Mouse (Mus musculus) heart, postnatal 36 days (tissue): ENCODE results near the gene Mllt10. TPM values are rescaled to one million over a fixed set of nuclear protein-coding genes. Genes with fewer than 3 reads are reported as not detected.
A peak's percentile ranks its signal among the peaks of the same experiment; 100 is the strongest.

Experiments used
- DNase-seq, 2 experiments: peaks; one replicate each; pipeline ENCODE4 v3.0.0; 2021 to 2022
- intact Hi-C: fragments of 180-260 bp; cut with DNase I; formaldehyde crosslinking; loops from one replicate; pipeline ENCODE4 v1.15.1; 2025
- total RNA-seq, 2 experiments: library from RNA; stranded (reverse); gene quantifications; 2 replicates each; pipeline ENCODE4 v1.2.3; 2021

The Mllt10 gene
- 10 to 100 TPM; 32.6 to 34.2 TPM for total RNA-seq

DNA sequence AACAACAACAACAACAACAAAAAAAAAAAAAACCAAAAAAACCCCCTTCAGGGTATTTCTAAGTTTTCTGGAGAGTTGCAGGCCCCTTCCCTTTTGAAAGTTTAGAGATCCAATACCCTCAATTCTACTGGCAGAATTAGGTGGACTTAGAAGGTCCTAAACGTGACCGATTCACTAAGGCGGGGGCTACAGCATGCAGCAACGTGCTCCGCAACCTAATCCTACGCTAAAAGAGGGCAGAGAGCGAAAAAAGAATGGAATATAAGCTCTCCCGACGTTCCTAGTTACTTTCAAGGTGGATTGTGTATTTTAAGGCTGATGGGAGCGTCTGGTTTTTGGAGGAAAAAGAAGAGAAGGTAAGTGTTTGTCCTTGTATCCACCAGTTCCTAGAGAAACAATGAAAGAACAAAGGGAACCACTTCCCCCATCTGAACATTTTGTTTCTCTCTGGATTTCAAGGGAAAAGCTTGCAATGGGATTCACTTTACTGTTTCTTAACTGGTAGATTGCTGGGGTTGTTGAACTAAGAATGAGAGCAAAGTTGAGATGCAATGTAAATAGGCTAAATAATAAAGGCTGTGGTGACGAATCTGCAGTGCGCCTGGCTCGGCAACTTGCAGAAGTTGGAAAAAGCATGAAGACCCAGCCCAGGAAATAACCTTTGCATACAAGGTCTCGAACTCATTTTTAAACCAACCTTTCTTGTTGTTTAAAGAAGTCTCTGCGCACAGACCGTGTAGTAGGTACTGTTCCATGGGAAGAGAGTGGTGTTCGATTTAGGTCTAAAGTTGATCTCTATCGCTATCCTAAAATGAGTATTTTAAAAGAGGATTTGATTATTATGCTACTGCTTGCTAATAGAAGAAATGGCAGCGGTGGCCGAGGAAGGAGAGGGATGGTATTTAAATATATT, at the start of gene Mllt10:
Gene Mllt10, plus strand, starts transcription at position 222 of the 913 bp plus-strand sequence.
- intact Hi-C loops, result no loop called here
- peak in 1 of 2 experiments; percentile 37 for DNase-seq

DNA sequence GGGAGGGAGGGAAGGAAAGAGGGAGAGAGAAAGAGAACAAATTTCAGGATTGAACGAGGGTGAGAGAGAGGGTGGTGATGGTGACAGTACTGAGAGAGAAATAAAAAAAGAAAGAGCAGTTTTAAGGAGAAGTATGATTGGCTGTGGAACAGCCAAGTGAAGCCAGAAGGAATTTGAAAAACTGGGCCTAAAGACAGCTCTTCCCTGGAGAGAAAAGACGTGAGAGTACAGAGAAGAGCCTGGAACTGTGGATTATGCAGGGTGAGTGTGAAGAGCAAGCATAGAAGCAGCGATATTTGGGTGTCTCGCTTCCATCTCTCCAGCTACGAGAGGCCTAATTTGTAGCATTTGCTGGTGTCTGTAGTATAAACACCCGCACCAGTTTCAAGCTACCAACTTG, 43.8 kb upstream of the Mllt10 start:
- intact Hi-C loops, result no loop called here
- no peak for DNase-seq

DNA sequence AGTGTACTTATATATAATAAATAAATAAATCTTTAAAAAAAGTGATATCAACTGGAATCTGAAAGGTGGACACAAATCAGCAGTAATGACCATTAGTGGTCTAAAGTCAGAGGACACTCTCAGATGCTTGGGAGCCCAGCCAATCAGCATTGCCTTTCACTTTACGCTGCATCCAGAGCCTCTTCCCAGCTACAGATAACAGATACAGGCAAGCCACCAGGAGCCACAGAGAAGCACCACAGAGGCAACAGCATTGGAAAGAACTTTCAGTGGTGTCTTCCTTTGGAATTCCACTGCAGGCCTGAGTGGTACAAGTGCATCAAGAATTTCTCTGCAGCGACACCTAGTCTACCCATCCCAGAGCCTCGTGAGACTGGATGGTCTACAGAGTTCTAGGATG, 42.2 kb upstream of the Mllt10 start:
- intact Hi-C loops, result no loop called here
- no peak for DNase-seq

DNA sequence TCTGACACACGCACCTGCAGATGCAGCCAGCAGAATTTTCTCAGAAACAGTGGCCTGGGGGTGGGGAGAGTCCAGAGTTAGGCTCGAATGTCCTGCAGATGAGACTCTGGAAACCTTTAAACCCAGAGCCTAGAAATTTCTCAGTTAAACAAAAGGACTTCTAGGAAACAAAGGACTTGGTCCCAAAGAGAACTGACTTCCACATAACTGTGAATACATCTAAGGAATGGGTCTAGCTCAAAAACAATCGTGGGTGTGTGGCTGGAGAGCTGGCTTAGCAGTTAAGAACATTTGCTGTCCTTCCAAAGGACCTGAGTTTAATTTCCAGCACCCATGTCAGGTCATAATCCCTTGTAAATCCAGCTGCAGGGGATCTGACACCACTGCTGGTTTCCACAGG, 39.5 kb upstream of the Mllt10 start:
- DNase-seq, result no peak
- intact Hi-C loops, result no loop called here

DNA sequence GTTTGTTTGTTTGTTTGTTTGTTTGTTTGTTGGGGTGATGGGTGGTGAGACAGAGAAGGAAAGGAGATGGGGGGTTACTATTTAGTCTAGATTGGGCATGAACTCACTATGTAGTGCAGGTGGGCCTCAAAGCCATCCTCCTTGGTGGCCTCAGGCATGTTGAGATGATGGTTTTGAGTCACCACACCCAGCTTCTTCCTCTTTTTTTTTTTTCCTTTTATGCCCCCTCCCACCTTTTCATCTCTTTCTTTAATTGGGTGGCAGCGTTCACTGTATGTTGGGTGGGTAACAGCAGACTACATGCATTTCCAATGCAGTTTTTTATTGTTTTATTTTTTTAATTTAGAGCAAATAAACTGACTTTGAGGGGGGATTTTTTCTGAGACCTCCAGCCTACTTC, 38.4 kb upstream of the Mllt10 start:
- DNase-seq, result no peak
- intact Hi-C loops, result no loop called here

DNA sequence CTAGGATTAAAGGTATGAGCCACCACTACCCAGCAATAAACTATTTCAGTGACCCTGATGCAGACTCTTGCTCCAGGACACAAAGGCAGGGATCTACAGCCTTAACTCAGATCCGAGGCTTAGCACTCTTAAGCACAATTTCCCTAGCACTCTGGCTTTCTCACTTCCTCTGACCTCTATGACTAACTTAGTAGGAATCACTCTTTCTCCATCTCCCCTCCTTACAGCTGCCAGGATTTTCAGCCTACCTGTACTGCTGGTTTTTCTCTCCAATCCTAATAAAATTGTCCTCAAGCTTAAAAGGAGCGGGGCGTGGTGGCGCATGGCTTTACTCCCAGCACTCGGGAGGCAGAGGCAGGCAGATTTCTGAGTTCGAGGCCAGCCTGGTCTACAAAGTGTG, 37.7 kb upstream of the Mllt10 start:
- no peak for DNase-seq
- intact Hi-C loops, result no loop called here

DNA sequence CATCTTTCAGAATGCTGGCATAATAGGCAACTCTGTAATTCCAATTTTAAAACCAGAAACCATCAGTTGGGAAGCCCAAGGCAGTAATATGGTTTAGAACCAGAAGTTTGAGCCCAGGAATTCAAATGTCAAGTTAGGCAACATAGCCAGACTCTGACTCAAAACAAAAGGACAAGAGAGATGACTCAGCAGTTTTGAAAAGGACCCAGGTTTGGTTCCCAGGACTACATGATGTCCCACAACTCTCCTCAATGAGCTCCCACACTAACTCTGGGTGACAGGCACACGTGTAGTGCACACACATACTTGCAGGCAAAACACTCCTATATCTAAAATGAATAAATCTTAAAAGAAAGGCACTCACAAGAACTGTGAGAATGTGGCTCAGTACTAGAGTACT, 35.9 kb upstream of the Mllt10 start:
- intact Hi-C loops, result no loop called here
- DNase-seq, result no peak

DNA sequence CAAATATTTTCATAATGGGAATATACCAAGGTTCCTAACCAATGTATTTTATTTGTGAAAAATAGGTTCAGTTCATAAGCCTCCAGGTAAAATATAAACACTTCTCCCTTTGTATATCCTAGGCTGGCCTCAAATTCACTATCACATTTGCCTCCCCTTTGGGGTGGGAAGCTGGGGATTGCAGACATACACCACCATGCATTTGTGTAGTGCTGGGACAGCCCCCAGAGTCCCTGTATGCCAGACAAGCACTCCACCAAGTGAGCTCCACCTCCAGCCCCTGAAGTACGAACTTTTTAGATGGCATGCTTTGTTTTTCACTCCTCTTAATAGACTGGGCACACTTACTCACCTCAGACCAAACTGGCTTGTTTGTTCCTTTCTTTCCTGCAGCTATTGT, 32.2 kb upstream of the Mllt10 start:
- intact Hi-C loops, result no loop called here
- DNase-seq, result no peak

DNA sequence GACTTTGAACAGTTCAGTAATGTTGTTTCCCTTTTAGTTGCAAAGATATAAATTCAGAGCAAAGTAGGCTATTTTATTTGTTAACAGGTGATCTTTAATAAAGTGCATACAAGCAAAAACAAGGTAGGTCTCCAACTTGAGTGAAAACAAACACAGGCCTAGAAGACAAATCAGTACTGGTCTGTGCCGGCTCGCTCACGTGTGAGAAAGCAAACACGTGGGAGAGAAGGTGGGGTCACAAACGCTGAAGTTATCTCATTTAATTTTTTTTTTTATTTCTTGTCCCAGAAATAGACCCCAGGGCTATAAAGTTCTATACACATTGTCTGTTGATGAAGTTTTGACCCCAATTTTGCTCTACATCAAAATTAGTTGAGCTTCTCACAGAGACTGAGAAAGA, 29.9 kb upstream of the Mllt10 start:
- no peak for DNase-seq

DNA sequence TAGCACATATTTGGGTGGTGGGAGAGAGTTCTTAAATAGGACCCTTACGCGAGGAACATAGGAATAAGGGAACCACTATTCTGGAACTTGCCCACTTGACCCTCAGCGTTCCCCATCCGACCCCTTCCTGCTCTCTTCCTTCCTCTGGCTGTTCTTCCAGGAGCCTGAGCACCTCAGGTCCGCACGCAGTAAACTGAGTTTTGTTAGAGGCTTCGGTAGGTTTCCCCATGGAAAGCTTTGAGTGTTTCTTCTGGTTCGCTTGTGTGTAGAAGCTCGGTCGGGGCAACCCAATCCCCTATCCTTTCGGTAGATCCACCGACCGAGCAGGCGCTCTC, 29.3 kb upstream of the Mllt10 start:
- intact Hi-C loops, result loop anchor here (2.0 to 5.0 kb wide), 12 partner anchors 39 to 1252 kb away; partner anchors contain the start of genes Bmi1, Dnajc1 and Spag6
- no peak for DNase-seq

More for the DNA sequence above, 29.9 kb upstream of the Mllt10 start:
- intact Hi-C loops, result loop anchor here (5.0 kb wide), 9 partner anchors 77 to 1252 kb away; partner anchors contain the start of genes Bmi1, Dnajc1 and Spag6

DNA sequence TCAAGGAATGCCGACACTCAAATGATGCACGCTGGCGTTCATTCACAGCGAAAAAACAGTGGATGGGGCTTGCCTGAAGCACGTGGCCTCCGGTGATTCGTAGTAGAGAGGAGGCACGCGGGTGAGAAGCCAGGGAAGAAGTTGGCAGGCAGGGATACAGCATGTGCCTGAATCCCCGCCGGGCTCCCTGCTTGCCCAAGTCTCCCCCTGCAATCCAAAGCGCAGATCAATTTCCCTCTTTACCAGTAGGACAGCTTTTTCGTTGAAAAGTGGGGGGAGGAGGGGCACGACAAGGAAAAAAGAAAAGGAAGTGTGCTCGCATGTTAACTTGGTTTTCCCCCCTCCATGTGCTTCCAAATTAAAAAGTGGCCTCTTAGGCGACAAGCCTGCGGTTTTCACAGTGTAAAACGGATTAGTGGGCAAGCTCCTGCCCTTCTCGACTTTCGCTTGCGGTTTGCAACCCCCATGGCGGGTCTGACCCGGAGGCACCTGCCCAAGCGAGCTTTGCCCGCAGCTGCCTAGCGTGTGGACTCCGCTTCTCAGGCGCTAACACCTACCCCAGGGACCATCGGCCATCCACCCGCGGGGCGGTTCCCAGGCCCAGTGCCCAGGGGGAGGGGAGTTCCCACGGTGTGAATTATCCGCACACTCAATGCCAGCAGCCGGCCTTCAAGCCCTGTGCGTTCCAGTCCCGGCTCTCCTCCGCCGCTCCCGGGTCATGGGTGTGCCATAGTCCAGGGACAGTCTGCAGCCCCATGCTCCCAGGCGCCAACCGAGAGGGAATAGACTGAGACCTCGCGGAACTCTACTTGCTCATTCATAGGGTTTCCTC, 28.7 kb upstream of the Mllt10 start:
- peak; percentile 65 to 77 for DNase-seq
- intact Hi-C loops, result loop anchor here (2.0 to 5.0 kb wide), 12 partner anchors 38 to 1251 kb away; partner anchors contain the start of genes Bmi1, Dnajc1 and Spag6

DNA sequence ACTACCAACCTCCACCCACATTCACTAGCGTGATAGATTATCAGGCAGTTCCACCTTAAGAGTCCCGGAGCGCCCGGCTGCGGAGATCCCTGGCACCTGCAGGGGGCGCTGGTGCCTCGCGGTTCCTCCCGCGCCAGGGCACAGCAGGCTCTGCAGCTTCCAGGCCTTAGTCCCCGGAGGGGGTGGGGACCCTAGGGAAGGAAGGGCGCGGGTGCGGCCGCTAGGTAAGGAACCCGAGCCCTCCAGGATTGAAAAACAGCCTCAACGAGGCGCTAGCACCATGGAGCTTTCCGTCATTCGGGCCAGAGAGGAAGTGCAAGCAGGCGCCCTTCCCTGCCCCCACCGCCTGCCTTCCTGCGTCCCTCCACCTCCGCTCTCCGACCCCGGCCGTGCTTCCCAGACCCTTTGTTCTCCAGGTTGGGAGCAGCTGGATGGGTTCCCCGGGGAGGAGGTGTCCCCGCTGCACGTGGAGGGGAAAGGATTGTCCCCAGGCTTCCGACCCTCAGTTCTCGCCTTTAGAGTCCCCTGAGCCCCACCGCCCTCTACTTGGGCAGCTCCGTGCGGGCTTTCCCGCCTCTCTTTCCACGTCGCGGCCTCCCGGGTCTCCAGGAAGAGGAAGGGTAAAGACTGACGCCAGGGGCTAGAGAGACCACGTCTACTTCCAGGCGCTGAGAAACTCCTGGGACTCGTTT, 27.4 kb upstream of the Mllt10 start:
- intact Hi-C loops, result loop anchor here (1.0 to 5.0 kb wide), 14 partner anchors 29 to 1250 kb away; partner anchors contain the start of genes Bmi1, Dnajc1 and Spag6
- peak; percentile 97 to 98 for DNase-seq

DNA sequence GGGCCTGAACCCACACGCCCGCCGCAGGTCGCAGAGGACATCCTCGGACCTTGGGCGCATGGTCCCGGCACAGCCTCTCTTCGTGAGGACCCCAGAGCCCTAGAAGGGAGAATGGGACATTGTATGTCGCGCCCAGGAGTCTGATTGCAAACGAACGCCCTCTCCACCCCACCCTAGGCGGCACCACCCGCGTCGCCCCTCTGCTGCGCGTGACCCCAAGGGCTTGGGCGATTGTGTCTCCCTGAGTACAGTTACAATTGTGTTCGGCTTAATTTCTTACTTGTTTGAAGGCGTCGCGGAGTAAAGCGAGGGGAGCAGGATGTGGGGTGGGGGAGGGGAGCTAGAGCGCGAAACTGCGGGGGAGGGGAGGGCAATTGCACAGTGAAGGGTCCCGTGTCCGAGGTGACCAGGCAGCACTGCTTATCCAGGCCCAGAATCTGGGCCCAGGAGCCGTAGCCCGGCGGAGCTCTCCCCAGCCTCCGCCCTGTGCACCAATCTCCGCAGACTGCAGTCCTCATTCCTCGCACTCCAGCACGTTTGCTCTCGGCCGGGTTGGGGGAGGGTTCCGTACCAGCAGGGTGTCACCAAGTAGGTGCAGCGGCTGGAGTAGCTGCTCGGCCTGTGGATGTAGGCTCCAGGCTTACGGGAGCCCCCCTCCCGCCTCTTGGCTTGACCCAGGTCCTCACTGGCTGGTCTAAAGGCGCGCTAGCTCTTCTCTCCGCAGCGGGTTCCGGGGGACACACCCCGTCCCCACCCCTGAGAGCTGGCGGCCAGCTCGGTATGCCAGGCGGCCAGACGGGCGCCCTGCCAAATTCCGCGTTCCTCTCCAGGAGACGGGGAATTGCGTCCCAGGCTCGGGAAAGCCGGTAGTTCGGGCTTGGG, 26.7 kb upstream of the Mllt10 start:
- intact Hi-C loops, result loop anchor here (2.0 to 5.0 kb wide), 10 partner anchors 28 to 1249 kb away; partner anchors contain the start of genes Bmi1, Dnajc1 and Spag6
- DNase-seq, result peak; percentile 94 to 95

DNA sequence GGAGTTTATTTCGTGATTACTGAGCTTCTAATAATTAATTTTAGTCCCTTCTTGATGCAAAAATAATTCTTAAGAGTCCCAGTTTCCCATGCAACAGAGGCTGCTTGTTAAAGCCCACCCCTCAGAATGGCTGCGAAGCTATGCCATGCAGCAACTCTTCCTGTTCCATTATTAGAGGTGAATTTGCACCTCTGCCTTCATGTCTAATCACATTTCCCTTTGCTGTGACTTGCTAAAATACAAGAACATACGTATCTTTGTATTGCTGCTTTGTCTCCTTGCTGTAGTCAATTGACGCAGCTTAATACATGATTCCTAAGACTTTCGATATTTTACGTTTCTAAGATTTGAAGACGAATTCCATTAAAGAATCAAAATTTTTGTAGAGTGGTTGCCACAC, 25.4 kb upstream of the Mllt10 start:
- intact Hi-C loops, result loop anchor here (2.0 to 10.0 kb wide), 11 partner anchors 27 to 1248 kb away; partner anchors contain the start of genes Bmi1, Dnajc1 and Spag6
- DNase-seq, result no peak

DNA sequence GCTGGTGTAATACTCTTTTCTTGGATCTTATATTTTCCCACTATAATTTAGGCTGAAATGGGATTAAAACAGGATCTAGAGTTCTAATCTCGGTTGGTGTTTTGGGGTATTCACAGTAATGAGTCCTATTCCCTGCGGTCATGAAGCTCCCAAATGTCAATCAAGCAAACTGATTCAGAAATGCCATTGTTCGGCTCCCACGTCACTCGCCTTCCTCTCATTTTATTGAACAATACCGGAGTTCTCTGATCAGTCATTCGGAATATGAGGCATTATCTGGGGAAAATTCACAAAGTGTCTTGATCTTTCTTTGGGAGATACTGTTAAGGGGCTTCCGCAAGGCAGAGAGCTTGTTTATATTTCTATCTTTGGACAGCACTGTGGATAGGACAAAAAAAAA, 24.5 kb upstream of the Mllt10 start:
- no peak for DNase-seq
- intact Hi-C loops, result loop anchor here (10.0 kb wide), 1 partner anchor 576 kb away; no protein-coding TSS in a partner anchor

DNA sequence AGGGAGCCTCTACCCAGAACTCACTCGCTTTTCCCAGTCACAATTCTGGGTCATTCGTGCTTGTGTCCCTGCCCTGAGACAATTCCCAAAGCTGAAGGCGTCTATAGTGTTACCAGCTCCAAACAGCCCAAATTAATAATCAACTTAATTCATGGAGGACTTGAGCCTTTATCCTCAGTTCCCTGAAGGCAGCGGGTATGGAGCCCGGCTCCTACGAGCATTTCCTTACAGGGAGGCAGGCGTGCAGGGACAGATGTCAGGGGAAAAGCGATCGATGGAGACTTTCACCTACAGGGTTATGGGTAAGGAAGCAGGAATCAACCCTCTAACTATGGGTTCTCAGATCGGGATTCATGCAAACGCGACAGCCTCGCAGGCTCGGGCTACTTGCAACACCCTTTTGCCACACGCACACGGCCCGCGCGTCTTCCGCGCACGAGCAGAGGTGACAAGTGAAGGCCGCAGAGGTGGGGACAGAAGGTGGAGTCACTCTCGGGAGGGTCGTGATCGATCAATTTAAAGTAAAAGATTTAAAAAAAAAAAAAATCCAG, 23.7 kb upstream of the Mllt10 start:
- peak; percentile 47 to 73 for DNase-seq
- intact Hi-C loops, result loop anchor here (1.0 to 10.0 kb wide), 2 partner anchors 15 to 577 kb away; no protein-coding TSS in a partner anchor

DNA sequence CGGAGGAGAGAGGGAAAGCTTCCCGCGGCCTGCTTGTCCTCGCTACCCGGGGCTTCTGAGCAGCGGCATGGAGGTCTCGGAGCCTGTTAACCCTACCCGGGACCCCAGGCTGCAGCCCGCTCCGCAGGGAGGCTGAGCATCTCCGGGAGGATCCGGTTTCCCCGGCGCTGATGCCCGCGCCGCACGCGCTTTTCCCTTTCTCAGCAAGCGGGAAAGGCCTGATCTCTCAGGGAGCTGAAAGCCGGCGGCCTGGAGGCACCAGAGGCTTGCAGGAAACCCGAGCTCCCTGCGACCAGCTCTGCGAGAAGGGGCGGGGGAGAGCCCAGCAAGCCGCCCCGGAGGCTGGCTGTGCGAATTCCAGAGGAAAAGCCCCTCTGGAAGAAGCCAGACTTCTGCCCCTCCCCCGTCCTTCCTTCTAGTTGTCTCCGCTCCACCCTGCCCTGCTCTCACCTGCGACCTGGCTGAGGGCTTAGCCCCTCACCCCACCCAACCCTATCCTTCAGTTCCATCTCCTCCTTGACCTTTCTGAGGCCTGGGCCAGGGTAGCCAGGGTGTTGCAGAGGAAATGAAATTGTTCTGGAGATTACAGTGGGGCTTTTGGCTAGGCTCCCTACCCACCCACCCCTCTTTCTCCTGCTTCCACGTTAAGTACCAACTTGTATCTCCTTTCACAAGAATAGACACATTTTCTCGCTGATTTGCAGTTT, 23.1 kb upstream of the Mllt10 start:
- intact Hi-C loops, result loop anchor here (1.0 to 10.0 kb wide), 2 partner anchors 14 to 577 kb away; no protein-coding TSS in a partner anchor
- DNase-seq, result peak; percentile 60 to 77

DNA sequence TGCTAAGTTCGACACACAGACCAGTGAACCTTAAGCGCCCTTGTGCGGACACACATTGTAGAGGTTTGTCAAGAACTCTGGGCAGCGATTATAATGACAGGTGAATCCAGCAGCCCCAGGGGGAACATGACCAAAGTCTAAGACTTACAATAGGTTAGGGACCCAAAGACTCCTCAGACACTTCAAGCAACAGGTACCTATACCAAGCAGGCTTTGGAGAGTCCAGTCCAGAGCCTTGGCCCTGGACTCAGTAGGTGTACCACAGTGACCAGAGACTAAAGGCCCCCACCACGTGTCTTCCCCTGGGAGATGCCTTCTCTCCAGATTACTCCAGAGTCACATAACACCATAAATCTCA, 22.5 kb upstream of the Mllt10 start:
- intact Hi-C loops, result loop anchor here (10.0 kb wide), 1 partner anchor 578 kb away; no protein-coding TSS in a partner anchor
- no peak for DNase-seq
